Comparison of ENCODE assay signal across 11 mouse cellular contexts in genomic region chr5:31888341-31888740, GRCm38 (mm10).
DNase-seq lines count a peak whose midpoint lies in the region; ATAC-seq and TF ChIP-seq lines count a peak whose summit lies in the region.
"Had no signal": no experiment of that assay in that cellular context is flagged by ENCODE, and none has a peak within 500 bp of the region (broad histone marks: within the 10 kb centered on the region; RNA-seq: fewer than 3 reads in every experiment).

No protein-coding gene starts in this region.

- TF ChIP-seq CTCF in brain, embryonic 14.5 days (IDR thresholded peaks at IDR 0.05; ENCODE audit: borderline replicate concordance, extremely low read depth, insufficient read depth, insufficient read length) = no peak

- no peaks in the 10 kb centered on the region for H3K9me3 ChIP-seq in limb, embryonic 15.5 days
- no peaks in the 10 kb centered on the region for H3K9me3 ChIP-seq in limb, embryonic 10.5 days (replicated peaks)
- no peaks in the 10 kb centered on the region for H3K9me3 ChIP-seq in midbrain, embryonic 16.5 days (replicated peaks; ENCODE audit: control insufficient read depth, low read length, poor library complexity, severe bottlenecking)
- H3K9me3 ChIP-seq: hindbrain, embryonic 12.5 days; limb, embryonic 13.5 days; megakaryocyte, embryonic 14.5 days had no signal

- no peak overlapping the region for H3K9ac ChIP-seq in limb, embryonic 15.5 days
- H3K9ac ChIP-seq in midbrain, embryonic 16.5 days (ENCODE audit: low read depth, low read length) = no peak overlapping the region
- H3K9ac ChIP-seq: hindbrain, embryonic 12.5 days; limb, embryonic 13.5 days had no signal

- peak; percentile 52 to 68 for DNase-seq in heart, adult 18-20 months
- no peak for DNase-seq in heart, adult 8-10 months (ENCODE audit: low spot score)
- no peak for DNase-seq in limb, embryonic 10.5 days (ENCODE audit: low spot score)
- DNase-seq in brain, embryonic 14.5 days (ENCODE audit: low read depth) = peak; percentile 7
- peak; percentile 52 for DNase-seq in skeletal muscle tissue, adult 2 months (ENCODE audit: low read depth, low spot score)
- DNase-seq: cerebellum, adult 11-12 months had no signal

- WGBS in limb, embryonic 15.5 days = 55% methylated on average over 3 of the region's 3 CpGs
- 88% methylated on average over 3 of the region's 3 CpGs for WGBS in limb, embryonic 10.5 days
- 78% methylated on average over 3 of the region's 3 CpGs for WGBS in midbrain, embryonic 16.5 days

- H3K27me3 ChIP-seq in limb, embryonic 15.5 days = no peaks in the 10 kb centered on the region
- H3K27me3 ChIP-seq in limb, embryonic 10.5 days (ENCODE audit: low read depth, poor library complexity, severe bottlenecking) = no peaks in the 10 kb centered on the region
- H3K27me3 ChIP-seq in midbrain, embryonic 16.5 days (ENCODE audit: control insufficient read depth, insufficient read depth, low read depth, low read length) = no peaks in the 10 kb centered on the region
- H3K27me3 ChIP-seq: hindbrain, embryonic 12.5 days; limb, embryonic 13.5 days; megakaryocyte, embryonic 14.5 days had no signal

- H3K4me1 ChIP-seq in limb, embryonic 15.5 days = peaks cover 7% of the 10 kb centered on the region; the same call in 1 of the 2 replicates
- no peaks in the 10 kb centered on the region for H3K4me1 ChIP-seq in limb, embryonic 10.5 days
- H3K4me1 ChIP-seq in midbrain, embryonic 16.5 days (ENCODE audit: control insufficient read depth, insufficient read depth, low read length) = no peaks in the 10 kb centered on the region
- H3K4me1 ChIP-seq: hindbrain, embryonic 12.5 days had no signal

- H3K36me3 ChIP-seq in limb, embryonic 15.5 days = no peaks in the 10 kb centered on the region
- H3K36me3 ChIP-seq in limb, embryonic 10.5 days = no peaks in the 10 kb centered on the region
- no peaks in the 10 kb centered on the region for H3K36me3 ChIP-seq in midbrain, embryonic 16.5 days (ENCODE audit: control insufficient read depth, insufficient read depth, low read length)
- H3K36me3 ChIP-seq: hindbrain, embryonic 12.5 days; limb, embryonic 13.5 days had no signal

- no peak overlapping the region for H3K4me3 ChIP-seq in limb, embryonic 15.5 days
- H3K4me3 ChIP-seq in limb, embryonic 10.5 days = no peak overlapping the region
- H3K4me3 ChIP-seq in midbrain, embryonic 16.5 days (ENCODE audit: low read depth, low read length) = no peak overlapping the region
- H3K4me3 ChIP-seq: hindbrain, embryonic 12.5 days; limb, embryonic 13.5 days; megakaryocyte, embryonic 14.5 days had no signal

- no peak for ATAC-seq in limb, embryonic 15.5 days (ENCODE audit: insufficient number of reproducible peaks, low FRiP score, low TSS enrichment, low read depth)
- no peak for ATAC-seq in midbrain, embryonic 16.5 days

- no peak overlapping the region for H3K4me2 ChIP-seq in limb, embryonic 15.5 days
- H3K4me2 ChIP-seq in midbrain, embryonic 16.5 days (ENCODE audit: low read length) = no peak overlapping the region
- H3K4me2 ChIP-seq: hindbrain, embryonic 12.5 days; limb, embryonic 13.5 days had no signal

- H3K27ac ChIP-seq in limb, embryonic 15.5 days = peak overlapping the region; percentile 47
- H3K27ac ChIP-seq in limb, embryonic 10.5 days = no peak overlapping the region
- no peak overlapping the region for H3K27ac ChIP-seq in midbrain, embryonic 16.5 days (ENCODE audit: low read length)
- H3K27ac ChIP-seq: hindbrain, embryonic 12.5 days; limb, embryonic 13.5 days had no signal

- no peak for TF ChIP-seq POLR2A in brain, embryonic 14.5 days (IDR thresholded peaks at IDR 0.05; ENCODE audit: borderline replicate concordance, extremely low read depth, insufficient read depth, insufficient read length, poor library complexity, severe bottlenecking)

Comparison
In these comparisons a context has a peak if more than half of its experiments do, and no peak if none do; other contexts are left out.
1. DNase-seq: peak in heart, adult 18-20 months (2 of 2), brain, embryonic 14.5 days (single experiment) and skeletal muscle tissue, adult 2 months (single experiment); none in heart, adult 8-10 months (single experiment) and limb, embryonic 10.5 days (single experiment).